ENCODE assay signal across 11 mouse cellular contexts in the genomic region with DNA sequence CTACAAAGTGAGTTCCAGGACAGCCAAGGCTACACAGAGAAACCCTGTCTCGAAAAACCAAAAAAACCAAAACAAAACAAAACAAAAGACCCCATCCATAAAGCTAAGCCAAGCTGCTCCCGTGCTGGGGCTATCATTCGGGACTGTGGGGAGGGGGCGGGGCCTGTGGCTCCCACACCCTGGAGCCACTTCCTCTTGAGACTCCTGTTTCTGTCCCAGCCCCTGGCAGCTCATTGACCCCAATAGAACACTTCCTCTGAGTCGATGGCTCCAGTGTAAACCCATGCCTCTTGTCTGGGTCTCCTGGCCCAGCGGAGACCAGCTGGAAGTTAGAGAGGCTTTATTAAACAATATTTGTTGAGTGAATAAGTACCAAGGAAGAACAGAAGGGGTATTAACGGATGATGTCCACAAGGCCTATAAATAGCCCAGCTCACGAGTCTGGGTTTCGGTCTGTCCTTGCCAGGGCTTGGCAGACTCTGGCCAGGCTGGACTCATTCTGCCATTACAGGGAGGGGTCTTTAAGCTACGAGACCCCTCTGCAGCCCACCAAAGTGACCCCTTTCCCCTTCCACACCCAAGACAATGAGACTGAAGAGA. TPM values are rescaled to one million over a fixed set of nuclear protein-coding genes. Genes with fewer than 3 reads are reported as not detected.
DNase-seq lines count a peak whose midpoint lies in the region; ATAC-seq and TF ChIP-seq lines count a peak whose summit lies in the region.
"Had no signal": no experiment of that assay in that cellular context is flagged by ENCODE, and none has a peak within 500 bp of the region (broad histone marks: within the 10 kb centered on the region; RNA-seq: fewer than 3 reads in every experiment).

No protein-coding gene starts in this region.

- ATAC-seq in forebrain, postnatal 0 days, result no peak
- ATAC-seq in granulocyte monocyte progenitor cell, adult 5-6 weeks (replicated peaks; ENCODE audit: poor library complexity, severe bottlenecking), result peak; percentile 83
- peak; percentile 64; the same call in 1 of the 2 replicates for ATAC-seq in lung, embryonic 16.5 days (ENCODE audit: low read depth)
- ATAC-seq in inflammation-experienced regulatory T-cells, adult 6 months, result no peak

- no peak overlapping the region for H3K4me2 ChIP-seq in forebrain, postnatal 0 days (ENCODE audit: low read depth)
- H3K4me2 ChIP-seq in lung, embryonic 16.5 days (ENCODE audit: low read depth, low read length), result no peak overlapping the region

- H3K27me3 ChIP-seq in forebrain, embryonic 10.5 days (ENCODE audit: poor library complexity, severe bottlenecking), result peaks cover 26% of the 10 kb centered on the region
- no peaks in the 10 kb centered on the region for H3K27me3 ChIP-seq in forebrain, postnatal 0 days (ENCODE audit: insufficient read depth, low read length)
- H3K27me3 ChIP-seq in lung, embryonic 16.5 days (ENCODE audit: control insufficient read depth, insufficient read depth, low read depth, low read length), result no peaks in the 10 kb centered on the region

- H3K4me3 ChIP-seq in forebrain, embryonic 10.5 days, result no peak overlapping the region
- H3K4me3 ChIP-seq in forebrain, postnatal 0 days (ENCODE audit: low read depth, low read length), result no peak overlapping the region
- H3K4me3 ChIP-seq in lung, embryonic 16.5 days (ENCODE audit: low read length), result no peak overlapping the region

- H3K27ac ChIP-seq in forebrain, embryonic 10.5 days, result peak overlapping the region; percentile 45; the same call in 1 of the 2 replicates
- H3K27ac ChIP-seq in forebrain, postnatal 0 days (ENCODE audit: low read depth, low read length), result no peak overlapping the region
- no peak overlapping the region for H3K27ac ChIP-seq in lung, embryonic 16.5 days (ENCODE audit: low read length)

- no peak for DNase-seq in forebrain, embryonic 10.5 days (ENCODE audit: extremely low spot score, low spot score)
- DNase-seq in forebrain, postnatal 0 days, result no peak
- DNase-seq in 416B (ENCODE audit: low read depth), result peak; percentile 49
- DNase-seq in urinary bladder, postnatal 4 days (ENCODE audit: low spot score in 2 of 2), result no peak
- no peak for DNase-seq in ovary, postnatal 14 days (ENCODE audit: low spot score)
- DNase-seq: cerebellum, adult 11 months; gastrocnemius, postnatal 25 days; kidney, adult 18-20 months had no signal

- no peaks in the 10 kb centered on the region for H3K9me3 ChIP-seq in forebrain, embryonic 10.5 days
- H3K9me3 ChIP-seq in forebrain, postnatal 0 days (ENCODE audit: low read length), result no peaks in the 10 kb centered on the region
- H3K9me3 ChIP-seq in lung, embryonic 16.5 days (ENCODE audit: control insufficient read depth, low read length), result no peaks in the 10 kb centered on the region

- H3K4me1 ChIP-seq in forebrain, embryonic 10.5 days, result peaks cover 35% of the 10 kb centered on the region
- H3K4me1 ChIP-seq in forebrain, postnatal 0 days (ENCODE audit: insufficient read depth), result peaks cover 3% of the 10 kb centered on the region; the same call in 1 of the 2 replicates
- peaks cover 7% of the 10 kb centered on the region for H3K4me1 ChIP-seq in lung, embryonic 16.5 days (replicated peaks; ENCODE audit: control insufficient read depth, insufficient read depth, low read length)

- no peak for TF ChIP-seq CTCF in forebrain, postnatal 0 days (IDR thresholded peaks at IDR 0.05; ENCODE audit: low read depth)

- no peak overlapping the region for H3K9ac ChIP-seq in forebrain, postnatal 0 days
- no peak overlapping the region for H3K9ac ChIP-seq in lung, embryonic 16.5 days (ENCODE audit: low read length)

- H3K36me3 ChIP-seq in forebrain, embryonic 10.5 days (replicated peaks), result no peaks in the 10 kb centered on the region
- no peaks in the 10 kb centered on the region for H3K36me3 ChIP-seq in forebrain, postnatal 0 days (ENCODE audit: insufficient read depth)
- H3K36me3 ChIP-seq in lung, embryonic 16.5 days (ENCODE audit: control insufficient read depth, insufficient read depth, low read length), result no peaks in the 10 kb centered on the region

- 68% methylated on average over 10 of the region's 10 CpGs for WGBS in forebrain, embryonic 10.5 days
- WGBS in forebrain, postnatal 0 days, result 58% methylated on average over 10 of the region's 10 CpGs
- WGBS in lung, embryonic 16.5 days, result 35% methylated on average over 10 of the region's 10 CpGs

RNA-seq across cellular contexts. Expression of a gene that starts 10.7 kb away (rescaled TPM):
- 0.31 and 0.36 TPM in 2 replicates for polyA plus RNA-seq in forebrain, embryonic 10.5 days (2016; fragmentation: Nextera tagmentation; extraction: Ambion mirVana)
- 35.7 and 45.8 TPM in 2 replicates for total RNA-seq in forebrain, postnatal 0 days (2014; rRNA removed)
- 9.5 and 12.9 TPM in 2 replicates for polyA plus RNA-seq in forebrain, postnatal 0 days (2015; fragmentation: Nextera tagmentation; extraction: Ambion mirVana)
- not detected in 2 replicates for total RNA-seq in granulocyte monocyte progenitor cell, adult 5-6 weeks (2014; fragmentation: Nextera tagmentation)
- not detected in 2 replicates for total RNA-seq in granulocyte monocyte progenitor cell, adult 5-6 weeks (2017)
- 0.19 TPM in 1 of 2 replicates, not detected in the other for polyA plus RNA-seq in lung, embryonic 16.5 days (2015; fragmentation: Nextera tagmentation; extraction: Ambion mirVana)
- not detected for polyA plus RNA-seq in inflammation-experienced regulatory T-cells, adult 6 months (2017; shearing (Covaris generic))

Comparison
In these comparisons a context has a peak if more than half of its experiments do, and no peak if none do; other contexts are left out.
1. ATAC-seq: peak in granulocyte monocyte progenitor cell, adult 5-6 weeks (single experiment) and lung, embryonic 16.5 days (single experiment); none in forebrain, postnatal 0 days (single experiment) and inflammation-experienced regulatory T-cells, adult 6 months (single experiment).